ENCODE assay signal across 12 mouse cellular contexts in the genomic region with DNA sequence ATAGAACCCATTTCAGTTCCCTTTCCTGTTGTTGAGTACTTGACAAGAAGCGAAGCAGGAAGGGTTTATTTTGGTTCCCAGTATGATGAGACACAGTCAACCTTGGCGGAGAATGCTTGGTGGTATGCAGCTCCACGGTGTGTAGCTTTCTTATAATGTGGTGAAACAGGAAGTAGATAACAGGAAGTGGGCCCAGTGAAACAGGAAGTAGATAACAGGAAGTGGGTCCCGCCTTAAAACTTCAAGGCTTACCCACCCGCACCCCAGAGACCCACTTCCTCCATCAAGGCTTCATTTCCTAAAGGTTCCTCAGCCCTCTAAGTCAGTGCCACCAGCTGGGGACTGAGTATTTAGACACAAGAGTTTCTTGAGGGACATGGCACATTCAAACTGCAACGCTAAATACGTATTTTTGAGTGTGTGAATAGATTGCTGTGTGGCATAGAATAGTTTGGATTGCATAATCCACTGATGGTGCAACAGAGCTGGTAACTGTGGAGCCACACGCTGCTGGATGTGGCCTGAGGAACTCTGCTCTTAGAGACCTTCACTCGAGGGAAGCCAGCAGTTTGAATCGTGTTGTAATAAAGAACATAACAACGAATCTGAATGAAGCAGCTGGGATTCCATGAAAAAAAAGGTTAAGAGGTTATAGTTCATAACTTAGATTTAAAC.
DNase-seq lines count a peak whose midpoint lies in the region; ATAC-seq lines count a peak whose summit lies in the region.
"Had no signal": no experiment of that assay in that cellular context is flagged by ENCODE, and none has a peak within 500 bp of the region (broad histone marks: within the 10 kb centered on the region; RNA-seq: fewer than 3 reads in every experiment).

No protein-coding gene starts in this region.

- WGBS in liver, embryonic 16.5 days (ENCODE audit: insufficient replicate concordance), result 43% methylated on average over 11 of the region's 11 CpGs
- WGBS in forebrain, embryonic 16.5 days, result 91% methylated on average over 11 of the region's 11 CpGs
- 90% methylated on average over 11 of the region's 11 CpGs for WGBS in kidney, embryonic 14.5 days

- no peak overlapping the region for H3K4me2 ChIP-seq in liver, embryonic 16.5 days (ENCODE audit: low read depth, low read length)
- H3K4me2 ChIP-seq in forebrain, embryonic 16.5 days (ENCODE audit: low read length), result no peak overlapping the region
- H3K4me2 ChIP-seq in kidney, embryonic 14.5 days (replicated peaks; ENCODE audit: low read depth, low read length), result no peak overlapping the region
- H3K4me2 ChIP-seq: midbrain, embryonic 12.5 days had no signal

- H3K9ac ChIP-seq in liver, embryonic 16.5 days (ENCODE audit: low read depth, low read length), result no peak overlapping the region
- no peak overlapping the region for H3K9ac ChIP-seq in forebrain, embryonic 16.5 days (replicated peaks; ENCODE audit: low read depth, low read length)
- H3K9ac ChIP-seq in kidney, embryonic 14.5 days (ENCODE audit: low read depth, low read length), result no peak overlapping the region
- H3K9ac ChIP-seq: midbrain, embryonic 12.5 days had no signal

- H3K36me3 ChIP-seq in liver, embryonic 16.5 days (ENCODE audit: control insufficient read depth, insufficient read depth), result no peaks in the 10 kb centered on the region
- H3K36me3 ChIP-seq in splenic B cell, adult 2 months (ENCODE audit: control insufficient read depth, insufficient read depth, low read length, poor library complexity, severe bottlenecking), result no peaks in the 10 kb centered on the region
- no peaks in the 10 kb centered on the region for H3K36me3 ChIP-seq in forebrain, embryonic 16.5 days (ENCODE audit: control insufficient read depth, insufficient read depth)
- H3K36me3 ChIP-seq in kidney, embryonic 14.5 days (ENCODE audit: control insufficient read depth, insufficient read depth, low read length), result no peaks in the 10 kb centered on the region
- H3K36me3 ChIP-seq: G1E; midbrain, embryonic 12.5 days had no signal

- DNase-seq in spleen, postnatal 36 days (ENCODE audit: low spot score in 2 of 2), result peak; percentile 12 to 21
- no peak for DNase-seq in spleen, adult 18-20 months
- DNase-seq in T-cell, adult 2 months (ENCODE audit: low spot score), result peak; percentile 24
- peak; percentile 57 for DNase-seq in splenic B cell, adult 2 months (ENCODE audit: low read depth, low spot score)
- no peak for DNase-seq in urinary bladder, adult 18-20 months (ENCODE audit: low spot score in 2 of 2)
- DNase-seq: cerebellum, adult 9-11 months had no signal

- H3K9me3 ChIP-seq in liver, embryonic 16.5 days (replicated peaks; ENCODE audit: control insufficient read depth, low read length), result no peaks in the 10 kb centered on the region
- H3K9me3 ChIP-seq in forebrain, embryonic 16.5 days (ENCODE audit: control insufficient read depth, low read length), result no peaks in the 10 kb centered on the region
- H3K9me3 ChIP-seq in kidney, embryonic 14.5 days (ENCODE audit: control insufficient read depth, low read length), result 0 out of 2 replicates have a peak, but pooled peaks cover 4% of the 10 kb centered on the region
- H3K9me3 ChIP-seq: G1E; midbrain, embryonic 12.5 days had no signal

- peak overlapping the region; percentile 25; the same call in 1 of the 2 replicates for H3K27ac ChIP-seq in liver, embryonic 16.5 days (ENCODE audit: low read length)
- H3K27ac ChIP-seq in forebrain, embryonic 16.5 days (ENCODE audit: low read length), result no peak overlapping the region
- no peak overlapping the region for H3K27ac ChIP-seq in kidney, embryonic 14.5 days (ENCODE audit: low read depth, low read length)
- H3K27ac ChIP-seq: midbrain, embryonic 12.5 days had no signal

- peak; percentile 86 for ATAC-seq in liver, embryonic 16.5 days (ENCODE audit: low read depth)
- ATAC-seq in forebrain, embryonic 16.5 days, result no peak
- no peak for ATAC-seq in kidney, embryonic 14.5 days (ENCODE audit: low FRiP score, low TSS enrichment)
- ATAC-seq: inflammation-experienced regulatory T-cells, adult 6 months had no signal

- no peak overlapping the region for H3K4me3 ChIP-seq in liver, embryonic 16.5 days (ENCODE audit: low read depth, low read length)
- no peak overlapping the region for H3K4me3 ChIP-seq in forebrain, embryonic 16.5 days (replicated peaks; ENCODE audit: low read length)
- H3K4me3 ChIP-seq in kidney, embryonic 14.5 days (ENCODE audit: low read length), result no peak overlapping the region
- H3K4me3 ChIP-seq: midbrain, embryonic 12.5 days had no signal

- no peaks in the 10 kb centered on the region for H3K27me3 ChIP-seq in liver, embryonic 16.5 days (ENCODE audit: control insufficient read depth, insufficient read depth, low read depth, low read length)
- no peaks in the 10 kb centered on the region for H3K27me3 ChIP-seq in splenic B cell, adult 2 months (ENCODE audit: control insufficient read depth, insufficient read depth, low read length, poor library complexity, severe bottlenecking)
- no peaks in the 10 kb centered on the region for H3K27me3 ChIP-seq in forebrain, embryonic 16.5 days (replicated peaks; ENCODE audit: control insufficient read depth, insufficient read depth, low read length)
- H3K27me3 ChIP-seq in kidney, embryonic 14.5 days (ENCODE audit: control insufficient read depth, insufficient read depth, low read length), result no peaks in the 10 kb centered on the region
- H3K27me3 ChIP-seq: midbrain, embryonic 12.5 days had no signal

- 0 out of 2 replicates have a peak, but pooled peaks cover 2% of the 10 kb centered on the region for H3K4me1 ChIP-seq in liver, embryonic 16.5 days (ENCODE audit: control insufficient read depth, low read depth, low read length)
- no peaks in the 10 kb centered on the region for H3K4me1 ChIP-seq in forebrain, embryonic 16.5 days (replicated peaks; ENCODE audit: control insufficient read depth, insufficient read depth, low read length)
- H3K4me1 ChIP-seq in kidney, embryonic 14.5 days (ENCODE audit: control insufficient read depth, insufficient read depth, low read length), result no peaks in the 10 kb centered on the region
- H3K4me1 ChIP-seq: midbrain, embryonic 12.5 days had no signal

Comparison
In these comparisons a context has a peak if more than half of its experiments do, and no peak if none do; other contexts are left out.
1. DNase-seq: peak in spleen, postnatal 36 days (2 of 2), T-cell, adult 2 months (single experiment) and splenic B cell, adult 2 months (single experiment); none in spleen, adult 18-20 months (0 of 2) and urinary bladder, adult 18-20 months (0 of 2).